Mouse (Mus musculus): ENCODE results near the gene Zfp819.

DNA sequence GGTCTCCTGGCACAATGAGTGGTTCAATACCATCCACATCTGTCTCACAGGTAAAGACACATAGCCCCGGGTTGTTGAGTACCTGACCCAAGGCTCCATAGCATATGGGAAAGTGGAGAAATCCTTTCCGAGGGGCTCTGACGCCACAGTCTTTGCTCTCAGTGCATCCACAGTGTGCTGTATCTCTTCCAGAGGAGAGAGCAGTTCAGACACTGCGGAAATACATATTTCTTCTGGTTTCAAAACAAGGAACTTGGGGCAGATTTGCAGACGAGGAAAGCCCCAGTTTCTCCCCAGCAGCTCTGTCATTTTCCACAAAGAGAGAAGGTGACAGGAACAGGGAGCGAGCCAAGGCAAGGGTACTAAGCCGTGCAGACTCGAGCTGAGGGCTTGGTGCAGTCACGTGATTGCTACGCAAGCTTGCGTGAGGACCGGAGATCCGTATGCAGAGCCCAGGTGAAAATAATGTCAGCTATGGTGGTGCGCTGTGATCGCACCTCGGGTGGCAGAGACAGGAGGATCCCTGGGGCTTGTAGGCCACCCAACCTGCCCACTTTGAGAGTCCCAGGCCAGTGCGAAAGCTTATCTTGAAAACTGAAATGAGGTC, 36.2 kb downstream of the Zfp819 start:
- TF ChIP-seq CTCF (conservative IDR thresholded peaks at IDR 0.05; ENCODE audit: insufficient read depth, insufficient read length, low read depth, low read length) (no peak), POLR2A (IDR thresholded peaks at IDR 0.05; ENCODE audit: low read depth, low read length) (no peak)

Measured in kidney, adult 2 months (tissue).